Mouse (Mus musculus) ES-E14 (cell line): ENCODE data around the gene Cdkn1b.

Experiments used
- CHD2 ChIP-seq: IDR thresholded peaks from 2 replicates; pipeline ENCODE4 v1.6.1; 2014; ENCODE audit warnings: mild to moderate bottlenecking, low read depth, low read length, inconsistent platforms
- MAFK ChIP-seq: IDR thresholded peaks from 2 replicates; pipeline ENCODE4 v1.6.1; 2014; ENCODE audit warnings: mild to moderate bottlenecking, low read depth, low read length, inconsistent platforms; ENCODE audit not compliant: insufficient read depth
- ZNF384 ChIP-seq: IDR thresholded peaks from 2 replicates; pipeline ENCODE4 v1.6.1; 2012; ENCODE audit warnings: low read depth, low read length, inconsistent platforms

GRCm38 (mm10) chr6:134947311-134948087 lies 27.3 kb downstream of the Cdkn1b start:
- no peak for TF ChIP-seq MAFK
- TF ChIP-seq CHD2, result no peak
- no peak for TF ChIP-seq ZNF384
